In genomic region chr5:65538829-65539228, GRCm38 (mm10) we compare ENCODE assay signal across 9 mouse cellular contexts. TPM values are rescaled to one million over a fixed set of nuclear protein-coding genes. Genes with fewer than 3 reads are reported as not detected.
DNase-seq lines count a peak whose midpoint lies in the region; ATAC-seq and TF ChIP-seq lines count a peak whose summit lies in the region.
"Had no signal": no experiment of that assay in that cellular context is flagged by ENCODE, and none has a peak within 500 bp of the region (broad histone marks: within the 10 kb centered on the region; RNA-seq: fewer than 3 reads in every experiment).

No protein-coding gene starts in this region.

- no peaks in the 10 kb centered on the region for H3K36me3 ChIP-seq in kidney, postnatal 0 days (ENCODE audit: insufficient read depth, low read length)
- no peaks in the 10 kb centered on the region for H3K36me3 ChIP-seq in embryonic facial prominence, embryonic 11.5 days (replicated peaks; ENCODE audit: control insufficient read depth, insufficient read depth, low read depth, low read length)
- peaks cover 3% of the 10 kb centered on the region; the same call in 1 of the 2 replicates for H3K36me3 ChIP-seq in intestine, embryonic 14.5 days (ENCODE audit: control insufficient read depth, insufficient read depth, low read length)
- no peaks in the 10 kb centered on the region for H3K36me3 ChIP-seq in myocyte (ENCODE audit: control insufficient read depth, insufficient read depth)

- H3K27me3 ChIP-seq in kidney, postnatal 0 days (ENCODE audit: insufficient read depth, low read length), result no peaks in the 10 kb centered on the region
- H3K27me3 ChIP-seq in embryonic facial prominence, embryonic 11.5 days (ENCODE audit: control insufficient read depth, insufficient read depth, low read length), result no peaks in the 10 kb centered on the region
- no peaks in the 10 kb centered on the region for H3K27me3 ChIP-seq in intestine, embryonic 14.5 days (replicated peaks; ENCODE audit: control insufficient read depth, insufficient read depth, low read length)
- H3K27me3 ChIP-seq in myocyte (ENCODE audit: control insufficient read depth, insufficient read depth, insufficient read length), result no peaks in the 10 kb centered on the region

- WGBS in kidney, postnatal 0 days, result 39% methylated on average over 4 of the region's 4 CpGs
- 41% methylated on average over 4 of the region's 4 CpGs for WGBS in embryonic facial prominence, embryonic 11.5 days
- 39% methylated on average over 4 of the region's 4 CpGs for WGBS in intestine, embryonic 14.5 days

- TF ChIP-seq CTCF in kidney, postnatal 0 days (IDR thresholded peaks at IDR 0.05; ENCODE audit: low read depth), result no peak

- DNase-seq in kidney, postnatal 0 days (ENCODE audit: low spot score), result no peak
- no peak for DNase-seq in kidney, adult 18-20 months
- DNase-seq in embryonic facial prominence, embryonic 11.5 days (ENCODE audit: low spot score), result no peak
- no peak for DNase-seq in intestine, embryonic 14.5 days (ENCODE audit: low spot score)
- DNase-seq in thymus, postnatal 4 days, result no peak
- no peak for DNase-seq in lung, postnatal 36 days
- no peak for DNase-seq in layer of hippocampus, postnatal 36 days
- DNase-seq: gastrocnemius, postnatal 14 days had no signal

- H3K27ac ChIP-seq in kidney, postnatal 0 days, result no peak overlapping the region
- no peak overlapping the region for H3K27ac ChIP-seq in embryonic facial prominence, embryonic 11.5 days (replicated peaks; ENCODE audit: low read depth, low read length)
- no peak overlapping the region for H3K27ac ChIP-seq in intestine, embryonic 14.5 days (ENCODE audit: low read depth)

- no peak overlapping the region for H3K9ac ChIP-seq in kidney, postnatal 0 days (ENCODE audit: low read depth, low read length)
- no peak overlapping the region for H3K9ac ChIP-seq in embryonic facial prominence, embryonic 11.5 days (replicated peaks; ENCODE audit: low read length)
- peak overlapping the region; percentile 35; the same call in 1 of the 2 replicates for H3K9ac ChIP-seq in intestine, embryonic 14.5 days (ENCODE audit: low read length)

- no peak overlapping the region for H3ac ChIP-seq in myocyte (ENCODE audit: control insufficient read depth, insufficient read length)

- peak overlapping the region; percentile 44 for H3K4me2 ChIP-seq in kidney, postnatal 0 days (ENCODE audit: low read length)
- 0 out of 2 replicates have a peak overlapping the region, but pooled peaks have one; percentile 14 for H3K4me2 ChIP-seq in embryonic facial prominence, embryonic 11.5 days (ENCODE audit: low read depth, low read length)
- H3K4me2 ChIP-seq in intestine, embryonic 14.5 days (ENCODE audit: low read length), result peak overlapping the region; percentile 60
- peak overlapping the region; percentile 85 for H3K4me2 ChIP-seq in myocyte (ENCODE audit: low read depth)

- no peak overlapping the region; the same call in 1 of the 2 replicates for H3K4me3 ChIP-seq in kidney, postnatal 0 days (replicated peaks; ENCODE audit: low read depth, low read length)
- peak overlapping the region; percentile 5; the same call in 1 of the 2 replicates for H3K4me3 ChIP-seq in embryonic facial prominence, embryonic 11.5 days (ENCODE audit: low read depth, low read length)
- peak overlapping the region; percentile 32 for H3K4me3 ChIP-seq in intestine, embryonic 14.5 days (ENCODE audit: low read depth, low read length)
- H3K4me3 ChIP-seq in myocyte, result peak overlapping the region; percentile 86

- no peak for ATAC-seq in kidney, postnatal 0 days (replicated peaks; ENCODE audit: low FRiP score, low read depth)
- no peak for ATAC-seq in embryonic facial prominence, embryonic 11.5 days (replicated peaks; ENCODE audit: insufficient number of reproducible peaks, low FRiP score, low TSS enrichment, low read depth)
- no peak for ATAC-seq in intestine, embryonic 14.5 days (replicated peaks; ENCODE audit: low FRiP score, low TSS enrichment, low read depth)

- H3K9me3 ChIP-seq in kidney, postnatal 0 days (replicated peaks; ENCODE audit: low read length), result no peaks in the 10 kb centered on the region
- no peaks in the 10 kb centered on the region for H3K9me3 ChIP-seq in embryonic facial prominence, embryonic 11.5 days (replicated peaks; ENCODE audit: control insufficient read depth, low read length)
- H3K9me3 ChIP-seq in intestine, embryonic 14.5 days (ENCODE audit: control insufficient read depth, low read length), result no peaks in the 10 kb centered on the region

- no peaks in the 10 kb centered on the region; the same call in 1 of the 2 replicates for H3K4me1 ChIP-seq in kidney, postnatal 0 days (replicated peaks; ENCODE audit: insufficient read depth, low read length)
- no peaks in the 10 kb centered on the region for H3K4me1 ChIP-seq in embryonic facial prominence, embryonic 11.5 days (ENCODE audit: control insufficient read depth, insufficient read depth, low read length)
- H3K4me1 ChIP-seq in intestine, embryonic 14.5 days (replicated peaks; ENCODE audit: control insufficient read depth, insufficient read depth, low read length), result peaks cover 8% of the 10 kb centered on the region

- no peak for TF ChIP-seq POLR2A in myocyte (IDR thresholded peaks at IDR 0.05; ENCODE audit: insufficient read length, low read depth)

- peaks cover 63% of the 10 kb centered on the region for H3K79me2 ChIP-seq in myocyte (ENCODE audit: control insufficient read depth, insufficient read depth)

TF ChIP-seq in myocyte, 11 proteins besides CTCF, POLR2A, EP300 and RAD21:
- TF ChIP-seq TCF3 (IDR thresholded peaks at IDR 0.05; ENCODE audit: insufficient read length, low read depth) (no peak), E2F4 (IDR thresholded peaks at IDR 0.05; ENCODE audit: insufficient read depth) (no peak), MYOD1 (IDR thresholded peaks at IDR 0.05; ENCODE audit: control insufficient read depth in 1 of 3, insufficient read length in 2 of 3, low read depth in 2 of 3) (no peak), REST (IDR thresholded peaks at IDR 0.05; ENCODE audit: insufficient read depth, insufficient read length) (no peak), SRF (IDR thresholded peaks at IDR 0.05; ENCODE audit: control insufficient read depth, insufficient read length, low read depth) (no peak), CEBPB (IDR thresholded peaks at IDR 0.05; ENCODE audit: insufficient read depth, poor library complexity, severe bottlenecking) (no peak), TCF12 (IDR thresholded peaks at IDR 0.05; ENCODE audit: insufficient read depth, poor library complexity, severe bottlenecking) (no peak), POLR2AphosphoS2 (IDR thresholded peaks at IDR 0.05; ENCODE audit: insufficient read length, low read depth) (no peak), MYOG (IDR thresholded peaks at IDR 0.05; ENCODE audit: control insufficient read depth in 1 of 3, insufficient read depth in 1 of 3, insufficient read length in 2 of 3, low read depth in 2 of 3) (no peak), MAX (IDR thresholded peaks at IDR 0.05; ENCODE audit: low read depth) (no peak), USF1 (IDR thresholded peaks at IDR 0.05; ENCODE audit: low read depth) (no peak)
TF ChIP-seq in myocyte: peak in this region for 0.

RNA-seq across cellular contexts. Expression of gene Ube2k, which starts 1.8 kb away (rescaled TPM):
- polyA plus RNA-seq in kidney, postnatal 0 days (2015; fragmentation: Nextera tagmentation; extraction: Ambion mirVana), result 146 and 152 TPM in 2 replicates
- 164 and 170 TPM in 2 replicates for polyA plus RNA-seq in embryonic facial prominence, embryonic 11.5 days (2014; fragmentation: Nextera tagmentation; extraction: Ambion mirVana)
- polyA plus RNA-seq in intestine, embryonic 14.5 days (2014; fragmentation: Nextera tagmentation; extraction: Ambion mirVana), result 123 and 124 TPM in 2 replicates
- polyA plus RNA-seq in myocyte (2012; fragmentation: generic; extraction: Trizol), result 95.3 TPM
- total RNA-seq in layer of hippocampus, postnatal 36 days (2021), result 100 to 1,000 TPM; 131 to 135 TPM

RNA-seq across cellular contexts. Expression of gene Smim14, which starts 1.8 kb away (rescaled TPM):
- 192 and 199 TPM in 2 replicates for polyA plus RNA-seq in kidney, postnatal 0 days (2015; fragmentation: Nextera tagmentation; extraction: Ambion mirVana)
- polyA plus RNA-seq in embryonic facial prominence, embryonic 11.5 days (2014; fragmentation: Nextera tagmentation; extraction: Ambion mirVana), result 77.6 and 82.5 TPM in 2 replicates
- 109 and 111 TPM in 2 replicates for polyA plus RNA-seq in intestine, embryonic 14.5 days (2014; fragmentation: Nextera tagmentation; extraction: Ambion mirVana)
- polyA plus RNA-seq in myocyte (2012; fragmentation: generic; extraction: Trizol), result 83.3 TPM
- 100 to 1,000 TPM; 162 to 169 TPM for total RNA-seq in layer of hippocampus, postnatal 36 days (2021)

RNA-seq across cellular contexts. Expression of gene Gm43552, which starts 46.2 kb away (rescaled TPM):
- 0.96 TPM in 1 of 2 replicates, not detected in the other for polyA plus RNA-seq in kidney, postnatal 0 days (2015; fragmentation: Nextera tagmentation; extraction: Ambion mirVana)
- not detected in 2 replicates for polyA plus RNA-seq in embryonic facial prominence, embryonic 11.5 days (2014; fragmentation: Nextera tagmentation; extraction: Ambion mirVana)
- 2.4 TPM in 1 of 2 replicates, not detected in the other for polyA plus RNA-seq in intestine, embryonic 14.5 days (2014; fragmentation: Nextera tagmentation; extraction: Ambion mirVana)
- not detected for polyA plus RNA-seq in myocyte (2012; fragmentation: generic; extraction: Trizol)
- 1 to 10 TPM; 4.5 to 7.7 TPM for total RNA-seq in layer of hippocampus, postnatal 36 days (2021)

Comparison
In these comparisons a context has a peak if more than half of its experiments do, and no peak if none do; other contexts are left out.
1. H3K4me2 ChIP-seq: peak in every context shown above with its lines; median percentile 85 in myocyte; 60 in intestine, embryonic 14.5 days; 44 in kidney, postnatal 0 days; 14 in embryonic facial prominence, embryonic 11.5 days.